Mouse (Mus musculus) ES-Bruce4 (cell line): ENCODE measurements around the gene Zfp775.

Source experiments
- CTCF ChIP-seq: IDR thresholded peaks from one replicate; pipeline ENCODE4 v1.8.1; 2011; ENCODE audit warnings: low read depth, low read length
- POLR2A ChIP-seq: IDR thresholded peaks from one replicate; pipeline ENCODE4 v1.8.1; 2011; ENCODE audit warnings: low read length; ENCODE audit not compliant: insufficient read depth

DNA sequence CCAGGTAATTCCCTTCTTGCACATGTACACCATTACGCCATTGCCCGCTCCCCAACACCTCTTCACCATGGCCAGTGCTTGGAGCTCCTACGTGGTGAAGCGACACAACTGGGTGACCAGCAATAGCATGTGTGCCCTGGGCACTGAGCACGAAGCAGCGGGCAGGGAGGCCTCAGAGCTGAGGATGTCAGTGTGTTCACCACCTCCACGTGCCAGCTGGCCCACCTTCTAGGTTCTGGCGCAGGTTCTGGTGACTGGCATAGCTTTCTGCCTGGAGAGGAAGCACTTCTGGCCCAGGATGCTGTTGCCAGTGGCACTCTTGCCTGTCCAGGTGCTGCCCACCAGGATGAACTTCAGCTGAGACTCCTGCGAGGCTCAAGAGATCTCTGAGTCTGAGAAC, 63.6 kb downstream of the Zfp775 start:
- TF ChIP-seq CTCF = no peak
- TF ChIP-seq POLR2A = no peak
